Mouse (Mus musculus) bone marrow macrophage, adult 2 months (primary cell): ENCODE results near the gene Acot12. TPM values are rescaled to one million over a fixed set of nuclear protein-coding genes. Genes with fewer than 3 reads are reported as not detected.
"Not testable (repeated sequence)": the region's sequence is repeated elsewhere in the genome, so short reads cannot be mapped to it uniquely, and the experiment has no call there.

ENCODE experiments used
- H3K27ac ChIP-seq: 2 replicates; pipeline ENCODE4 v1.5.1; 2012; ENCODE audit warnings: low read depth, low read length; ENCODE audit not compliant: insufficient read depth
- H3K4me1 ChIP-seq: 2 replicates; pipeline ENCODE4 v1.6.1; 2012; ENCODE audit warnings: low read length; ENCODE audit not compliant: control insufficient read depth, insufficient read depth
- H3K4me3 ChIP-seq: 2 replicates; pipeline ENCODE4 v1.5.1; 2012; ENCODE audit warnings: mild to moderate bottlenecking, low read length, moderate library complexity; ENCODE audit not compliant: insufficient read depth
- CTCF ChIP-seq: IDR thresholded peaks from 2 replicates; pipeline ENCODE4 v1.5.1; 2012; ENCODE audit warnings: low read depth, mild to moderate bottlenecking, low read length, moderate library complexity
- POLR2A ChIP-seq: IDR thresholded peaks from 2 replicates; pipeline ENCODE4 v1.6.1; 2012; ENCODE audit warnings: mild to moderate bottlenecking, low read depth, low read length, borderline replicate concordance
- polyA plus RNA-seq: library from polyadenylated mRNA; stranded (reverse); fragments of >200 nt; gene quantifications from 2 replicates; pipeline ENCODE4 v1.2.4, GENCODE M21; 2012; ENCODE audit not compliant: missing spikeins, insufficient read depth, insufficient read length

The Acot12 gene
- polyA plus RNA-seq, 1 experiment, result not detected

GRCm38 (mm10) chr13:91758316-91759048 is 17.2 kb downstream of the Acot12 start:
- H3K4me1 ChIP-seq, result peaks cover 2% of the 10 kb centered on the region; the same call in 1 of the 2 replicates
- TF ChIP-seq POLR2A, result no peak
- TF ChIP-seq CTCF, result no peak
- no peak overlapping the region for H3K27ac ChIP-seq
- H3K4me3 ChIP-seq, result no peak overlapping the region

DNA sequence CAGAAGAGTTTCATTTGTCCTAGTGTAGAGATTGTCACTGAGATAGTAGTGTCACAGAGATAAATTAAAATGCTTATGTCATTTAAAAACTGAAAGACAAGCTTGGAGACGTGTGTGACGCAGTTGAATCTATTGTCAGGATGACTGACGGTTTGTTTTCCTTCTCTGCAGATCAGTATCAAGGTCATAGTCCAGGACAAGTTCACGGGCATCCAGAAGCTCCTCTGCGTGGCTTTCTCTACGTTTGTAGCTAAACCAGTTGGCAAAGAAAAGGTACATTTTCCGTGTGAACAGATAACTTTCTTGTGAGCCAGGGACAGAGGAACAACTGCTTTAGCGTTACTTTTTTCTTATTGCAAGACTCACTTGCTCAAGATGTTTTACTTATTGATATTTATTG is 18.5 kb downstream of the Acot12 start:
- Histone ChIP-seq H3K4me3 (no peak overlapping the region), H3K4me1 (peaks cover 2% of the 10 kb centered on the region; the same call in 1 of the 2 replicates), H3K27ac (no peak overlapping the region)
- TF ChIP-seq CTCF, result no peak
- TF ChIP-seq POLR2A, result no peak

DNA sequence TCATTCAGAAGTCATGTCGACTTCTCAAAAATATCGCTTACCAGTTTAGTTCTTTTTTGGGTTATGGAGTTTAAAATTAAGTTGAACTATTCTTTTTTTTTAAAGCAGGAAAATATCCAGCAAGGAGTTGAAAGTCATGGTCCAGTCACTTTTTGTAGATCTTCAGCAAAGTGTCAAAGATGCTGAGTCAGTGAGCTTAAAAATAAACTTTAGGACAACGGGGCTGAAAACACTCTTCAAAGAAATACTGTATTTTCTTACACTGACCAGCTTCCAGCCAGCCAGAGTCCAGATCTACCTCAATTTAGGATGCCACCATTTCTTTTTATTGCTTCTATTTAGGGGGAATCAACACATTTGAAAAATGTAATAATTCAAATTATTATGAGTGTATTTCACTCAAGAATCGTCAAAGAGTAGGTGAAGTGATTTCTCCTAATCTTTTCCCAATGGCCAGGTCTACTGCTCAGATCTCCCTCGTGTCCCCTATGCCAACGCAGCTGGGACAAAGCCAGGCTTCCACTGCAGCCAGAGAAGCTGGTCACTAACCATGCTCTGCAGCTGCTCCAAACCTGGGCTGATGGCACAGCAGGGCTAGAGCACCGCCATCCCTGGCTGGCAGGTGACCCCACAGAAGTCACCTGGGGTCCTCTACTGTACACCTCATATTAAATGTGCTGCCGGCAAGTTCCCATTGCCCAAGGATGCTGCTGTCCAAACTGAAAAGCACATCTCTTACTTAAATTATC is 19.2 kb downstream of the Acot12 start:
- no peak overlapping the region for H3K4me3 ChIP-seq
- no peak for TF ChIP-seq POLR2A
- TF ChIP-seq CTCF, result no peak

DNA sequence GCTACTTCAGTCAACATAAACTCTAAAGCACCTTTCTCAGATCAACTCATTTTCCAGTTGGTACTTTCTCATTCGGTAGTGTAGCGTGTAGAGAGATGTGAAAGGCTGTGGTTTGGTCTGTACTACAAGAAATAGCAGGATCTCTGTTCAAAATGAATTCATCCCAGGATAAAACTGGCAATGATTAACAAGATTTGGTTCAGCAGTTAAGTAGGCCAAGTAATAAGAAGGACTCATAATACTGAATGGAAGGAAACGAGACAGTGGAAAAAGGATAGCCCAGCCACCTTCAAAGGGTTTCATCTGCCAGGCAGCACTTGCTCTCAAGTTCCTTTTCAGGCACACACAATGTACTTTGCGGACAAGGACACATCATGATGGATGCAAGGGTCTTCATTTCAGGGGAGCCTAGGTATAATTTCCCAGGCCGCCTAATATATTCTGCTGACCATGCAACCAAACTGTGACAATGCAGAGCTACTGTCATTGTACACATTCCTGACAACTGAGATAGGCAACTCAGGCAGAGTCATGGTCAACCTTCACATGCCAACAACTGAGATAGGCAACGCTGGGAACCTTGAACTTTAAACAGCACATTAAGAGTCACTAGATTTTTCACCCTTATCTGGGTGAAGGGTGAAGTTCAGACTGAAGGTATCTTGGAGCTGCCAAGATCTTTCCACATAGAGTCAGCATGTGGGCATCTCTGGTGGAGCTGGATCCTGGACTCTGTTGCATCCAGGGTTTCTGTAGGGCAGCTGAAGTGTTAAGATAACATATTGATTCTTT is 20.5 kb downstream of the Acot12 start:
- Histone ChIP-seq H3K27ac (no peak overlapping the region), H3K4me3 (no peak overlapping the region)
- TF ChIP-seq POLR2A (no peak), CTCF (no peak)

More for the DNA sequence above, 19.2 kb downstream of the Acot12 start:
- peaks cover 2% of the 10 kb centered on the region; the same call in 1 of the 2 replicates for H3K4me1 ChIP-seq
- H3K27ac ChIP-seq, result no peak overlapping the region

GRCm38 (mm10) chr13:91763654-91764053 is 22.3 kb downstream of the Acot12 start:
- H3K4me3 ChIP-seq, H3K27ac ChIP-seq, H3K4me1 ChIP-seq: not testable (repeated sequence)

More for the DNA sequence above, 20.5 kb downstream of the Acot12 start:
- no peaks in the 10 kb centered on the region for H3K4me1 ChIP-seq

DNA sequence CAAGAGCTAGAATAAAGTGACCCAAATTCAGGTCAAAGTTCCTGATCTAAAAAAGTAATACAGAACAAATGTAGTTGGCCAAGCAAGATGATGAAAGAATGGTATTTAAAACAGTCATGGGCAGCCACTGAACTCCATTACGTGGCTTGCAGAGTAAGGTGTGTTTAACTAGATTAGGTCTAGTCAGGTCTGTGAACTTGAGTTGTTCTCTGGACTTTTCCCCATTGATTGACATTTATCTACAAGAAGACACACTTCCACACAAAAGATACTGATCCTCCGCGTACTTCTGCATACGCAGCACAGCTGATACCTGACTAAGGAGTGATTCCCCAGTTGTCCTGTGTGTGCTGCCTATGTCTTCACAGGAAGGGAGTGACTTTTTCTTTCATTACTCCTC is 24.3 kb downstream of the Acot12 start:
- TF ChIP-seq CTCF (no peak), POLR2A (no peak)
- H3K27ac ChIP-seq, result no peak overlapping the region
- no peaks in the 10 kb centered on the region for H3K4me1 ChIP-seq
- no peak overlapping the region for H3K4me3 ChIP-seq

DNA sequence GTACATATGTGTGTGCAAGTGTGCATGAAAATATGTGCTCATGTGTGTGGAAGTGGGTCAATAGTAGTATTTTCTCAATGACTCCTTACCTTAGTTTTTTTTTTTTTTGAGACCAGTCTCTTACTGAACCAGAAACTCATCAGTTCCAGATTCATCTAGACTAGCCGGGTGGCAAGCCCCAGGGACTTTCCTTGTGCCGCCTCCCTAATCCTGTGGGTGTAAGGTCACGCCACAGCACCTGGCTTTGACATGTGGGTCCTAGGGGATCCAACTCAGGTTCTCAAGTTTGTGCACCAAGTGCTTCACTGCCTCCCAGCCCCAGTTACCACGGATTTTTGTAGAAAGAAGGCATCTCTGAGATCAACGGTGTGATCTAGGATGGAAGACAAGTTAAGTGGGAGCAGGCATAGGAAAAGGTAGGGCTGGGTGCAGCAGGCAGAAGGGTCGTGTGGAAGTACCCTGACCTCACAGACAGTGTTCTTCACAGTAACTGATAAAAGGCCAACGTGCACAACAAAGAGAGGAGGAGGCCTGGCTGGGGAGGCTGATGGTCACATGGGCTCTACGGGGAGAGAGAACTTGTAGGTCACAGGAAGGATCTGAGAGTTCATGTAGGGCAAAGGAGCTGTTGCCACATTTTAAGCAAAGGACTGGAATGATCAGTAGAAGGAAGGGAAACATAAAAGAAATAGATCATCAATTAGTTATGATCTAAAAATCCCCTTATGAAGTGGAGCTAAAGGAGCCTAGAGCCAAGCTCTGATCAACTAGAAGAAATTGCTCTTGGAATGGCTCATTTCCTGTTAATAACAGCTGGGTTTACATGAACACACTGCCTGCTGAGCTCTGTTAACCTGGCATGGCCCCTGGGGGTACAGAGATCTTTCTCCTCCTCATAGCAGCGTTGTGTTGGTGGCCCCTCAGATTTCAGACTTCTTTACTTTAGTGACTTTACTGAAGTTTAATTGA is 27.7 kb downstream of the Acot12 start:
- Histone ChIP-seq H3K4me3 (no peak overlapping the region), H3K27ac (no peak overlapping the region), H3K4me1 (no peaks in the 10 kb centered on the region)
- TF ChIP-seq CTCF (no peak), POLR2A (no peak)

GRCm38 (mm10) chr13:91778092-91778491 is 36.8 kb downstream of the Acot12 start:
- TF ChIP-seq POLR2A (no peak), CTCF (no peak)
- no peak overlapping the region for H3K27ac ChIP-seq
- H3K4me3 ChIP-seq, result no peak overlapping the region
- H3K4me1 ChIP-seq, result no peaks in the 10 kb centered on the region

- Histone ChIP-seq H3K4me3 (no peak overlapping the region), H3K4me1 (no peaks in the 10 kb centered on the region), H3K27ac (no peak overlapping the region)
- TF ChIP-seq CTCF (no peak), POLR2A (no peak)
Observed at GRCm38 (mm10) chr13:91779892-91780291, 38.6 kb downstream of the Acot12 start.
